Mouse (Mus musculus) neural tube, embryonic 12.5 days (tissue): Measurements from ENCODE around the gene Gm765. TPM values are rescaled to one million over a fixed set of nuclear protein-coding genes. Genes with fewer than 3 reads are reported as not detected.

ENCODE experiments used
- ATAC-seq: fragments of 200-750 bp; cut with Nextera tagmentation; 2 replicates; pipeline ENCODE4 v1.8.0; 2017; ENCODE audit warnings: low read depth, mild to moderate bottlenecking, moderate TSS enrichment, moderate library complexity; ENCODE audit not compliant: low FRiP score
- H3K27ac ChIP-seq: fragments of 300-500 bp; sonication (generic); 2 replicates; pipeline ENCODE4 v1.5.1; 2016
- H3K27me3 ChIP-seq: fragments of 300-500 bp; sonication (generic); replicated peaks from 2 replicates; pipeline ENCODE4 v1.6.1; 2016; ENCODE audit warnings: mild to moderate bottlenecking
- H3K36me3 ChIP-seq: fragments of 300-500 bp; sonication (generic); 2 replicates; pipeline ENCODE4 v1.6.1; 2016; ENCODE audit warnings: mild to moderate bottlenecking
- H3K4me1 ChIP-seq: fragments of 300-500 bp; sonication (generic); 2 replicates; pipeline ENCODE4 v1.6.1; 2016
- H3K4me2 ChIP-seq: fragments of 300-500 bp; sonication (generic); replicated peaks from 2 replicates; pipeline ENCODE4 v1.6.1; 2016; ENCODE audit warnings: mild to moderate bottlenecking
- H3K4me3 ChIP-seq: fragments of 300-500 bp; sonication (generic); 2 replicates; pipeline ENCODE4 v1.5.1; 2016
- H3K9ac ChIP-seq: fragments of 300-500 bp; sonication (generic); 2 replicates; pipeline ENCODE4 v1.6.1; 2016; ENCODE audit warnings: mild to moderate bottlenecking
- H3K9me3 ChIP-seq: fragments of 300-500 bp; sonication (generic); 2 replicates; pipeline ENCODE4 v1.6.1; 2016; ENCODE audit warnings: mild to moderate bottlenecking
- WGBS: fragments of 180-500 bp; shearing (Covaris S2); methylation state at CpG from one replicate; pipeline ENCODE4 v1.1.7; 2016; 5-methylcytosine and 5-hydroxymethylcytosine counted together
- polyA plus RNA-seq: library from polyadenylated mRNA; unstranded; fragments of >200 nt; fragmentation: Nextera tagmentation; extraction: Ambion mirVana; gene quantifications from 2 replicates; pipeline ENCODE4 v1.2.1, GENCODE M21; 2016

Gene Gm765
- polyA plus RNA-seq = 0.18 TPM in 1 of 2 replicates, not detected in the other

DNA sequence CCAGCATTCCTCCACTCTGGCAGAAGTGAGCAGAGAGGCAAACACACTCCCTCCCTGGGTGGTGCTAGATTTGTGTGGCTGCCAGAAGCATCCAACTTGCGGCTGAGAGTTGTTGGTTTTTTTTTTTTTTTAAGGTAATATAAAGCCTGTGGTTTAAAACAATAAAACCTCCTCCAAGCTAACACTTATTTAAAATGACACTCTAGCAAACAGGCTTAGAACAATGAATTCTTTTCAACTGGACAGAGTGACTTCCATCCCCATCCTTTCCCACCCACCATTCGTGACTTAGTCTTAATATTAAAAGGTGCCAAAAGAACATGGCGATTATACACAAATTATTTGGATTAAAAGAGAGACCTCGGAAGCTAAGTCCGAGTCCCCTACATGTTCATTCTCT is at the start of gene Gm765:
Gene Gm765 (minus strand): TSS at position 101 of the 400 bp plus-strand sequence.
- Histone ChIP-seq H3K9me3 (no peaks in the 10 kb centered on the region), H3K36me3 (no peaks in the 10 kb centered on the region), H3K9ac (no peak within 1 kb of the TSS), H3K4me2 (no peak within 1 kb of the TSS), H3K4me3 (no peak within 1 kb of the TSS), H3K27ac (no peak within 1 kb of the TSS), H3K27me3 (no peaks in the 10 kb centered on the region), H3K4me1 (no peaks in the 10 kb centered on the region)
- no peak for ATAC-seq
- 71% methylated on average over 5 of the region's 5 CpGs for WGBS

- Histone ChIP-seq H3K9me3 (no peaks in the 10 kb centered on the region), H3K27ac (no peak overlapping the region), H3K4me3 (no peak overlapping the region), H3K4me2 (no peak overlapping the region), H3K36me3 (no peaks in the 10 kb centered on the region), H3K9ac (no peak overlapping the region), H3K27me3 (no peaks in the 10 kb centered on the region), H3K4me1 (no peaks in the 10 kb centered on the region)
- ATAC-seq = no peak
- 80% methylated on average over 8 of the region's 8 CpGs for WGBS
These were observed 42.9 kb upstream of the Gm765 start for GRCm38 (mm10) chr6:98385487-98385886.

- Histone ChIP-seq H3K36me3 (no peaks in the 10 kb centered on the region), H3K4me2 (no peak overlapping the region), H3K4me1 (no peaks in the 10 kb centered on the region), H3K4me3 (no peak overlapping the region), H3K27ac (no peak overlapping the region), H3K9ac (no peak overlapping the region), H3K27me3 (no peaks in the 10 kb centered on the region), H3K9me3 (no peaks in the 10 kb centered on the region)
- ATAC-seq = no peak
- WGBS = 72% methylated on average over 8 of the region's 8 CpGs
These were observed 41.9 kb upstream of the Gm765 start for GRCm38 (mm10) chr6:98384431-98384830.

GRCm38 (mm10) chr6:98383411-98383810 is 40.9 kb upstream of the Gm765 start:
- ATAC-seq = no peak
- no peak overlapping the region for H3K9ac ChIP-seq
- no peak overlapping the region for H3K4me3 ChIP-seq
- no peaks in the 10 kb centered on the region for H3K9me3 ChIP-seq
- H3K4me2 ChIP-seq = no peak overlapping the region
- no peaks in the 10 kb centered on the region for H3K27me3 ChIP-seq
- no peaks in the 10 kb centered on the region for H3K4me1 ChIP-seq
- H3K36me3 ChIP-seq = no peaks in the 10 kb centered on the region
- H3K27ac ChIP-seq = no peak overlapping the region
- WGBS = 47% methylated on average over 6 of the region's 6 CpGs

DNA sequence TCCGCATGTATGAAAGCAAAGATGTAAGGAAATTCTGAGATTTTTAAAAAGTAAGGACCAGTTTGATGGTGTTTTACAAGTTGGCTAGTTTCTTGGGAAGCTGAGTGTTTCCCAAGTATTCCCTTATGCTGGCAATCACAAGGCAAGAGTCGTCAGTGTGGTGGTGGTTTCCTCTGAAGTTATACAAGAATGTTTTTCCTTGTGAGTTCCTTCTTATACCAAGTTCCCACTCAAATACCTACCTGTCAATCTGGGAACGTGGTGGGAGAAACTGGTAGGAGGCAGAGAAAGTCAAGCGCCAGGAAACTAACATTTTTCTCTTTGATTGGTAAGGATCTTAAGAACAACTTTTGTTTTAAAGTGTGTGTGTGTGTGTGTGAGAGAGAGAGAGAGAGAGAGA is 23.6 kb upstream of the Gm765 start:
- no peak for ATAC-seq
- Histone ChIP-seq H3K4me2 (no peak overlapping the region), H3K27me3 (no peaks in the 10 kb centered on the region), H3K4me3 (no peak overlapping the region), H3K4me1 (no peaks in the 10 kb centered on the region), H3K36me3 (no peaks in the 10 kb centered on the region), H3K27ac (no peak overlapping the region), H3K9ac (no peak overlapping the region), H3K9me3 (no peaks in the 10 kb centered on the region)
- WGBS = 88% methylated on average over 4 of the region's 4 CpGs

DNA sequence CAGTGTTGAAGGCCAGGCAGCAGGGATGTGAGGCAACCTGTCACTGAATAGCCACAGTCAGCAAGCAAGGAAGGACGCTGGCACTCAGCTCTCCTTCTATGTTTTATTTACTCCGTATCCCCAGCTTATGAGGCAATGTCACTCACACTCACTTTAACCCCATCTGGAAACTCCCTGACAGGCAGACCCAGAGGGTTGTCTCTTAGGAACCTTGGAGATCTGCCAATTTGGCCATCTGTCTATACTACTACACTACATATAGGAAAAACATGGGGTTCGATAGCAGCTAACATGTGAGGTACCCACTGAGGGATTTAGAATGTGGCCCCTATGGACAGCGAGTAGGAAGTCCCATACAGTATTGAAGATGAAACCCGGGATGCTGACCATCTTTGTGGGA is 12.7 kb upstream of the Gm765 start:
- 82% methylated on average over 5 of the region's 5 CpGs for WGBS
- H3K4me3 ChIP-seq = no peak overlapping the region
- H3K36me3 ChIP-seq = no peaks in the 10 kb centered on the region
- H3K4me2 ChIP-seq = no peak overlapping the region
- H3K9me3 ChIP-seq = no peaks in the 10 kb centered on the region
- no peak overlapping the region for H3K27ac ChIP-seq
- H3K9ac ChIP-seq = no peak overlapping the region
- no peak for ATAC-seq
- no peaks in the 10 kb centered on the region for H3K4me1 ChIP-seq
- H3K27me3 ChIP-seq = no peaks in the 10 kb centered on the region

- Histone ChIP-seq H3K27ac (no peak overlapping the region), H3K4me3 (no peak overlapping the region), H3K27me3 (no peaks in the 10 kb centered on the region), H3K4me2 (no peak overlapping the region), H3K9ac (no peak overlapping the region), H3K36me3 (no peaks in the 10 kb centered on the region), H3K9me3 (no peaks in the 10 kb centered on the region), H3K4me1 (no peaks in the 10 kb centered on the region)
- ATAC-seq = no peak
- 92% methylated on average over 3 of the region's 3 CpGs for WGBS
These were observed 10.7 kb upstream of the Gm765 start for GRCm38 (mm10) chr6:98353285-98353684.

- no peaks in the 10 kb centered on the region for H3K27me3 ChIP-seq
- no peaks in the 10 kb centered on the region for H3K36me3 ChIP-seq
- no peak overlapping the region for H3K4me2 ChIP-seq
- no peak overlapping the region for H3K9ac ChIP-seq
- ATAC-seq = no peak
- no peak overlapping the region for H3K27ac ChIP-seq
- WGBS = 88% methylated on average over 2 of the region's 2 CpGs
- no peak overlapping the region for H3K4me3 ChIP-seq
- H3K9me3 ChIP-seq = no peaks in the 10 kb centered on the region
- no peaks in the 10 kb centered on the region for H3K4me1 ChIP-seq
These were observed 9.8 kb downstream of the Gm765 start for GRCm38 (mm10) chr6:98332714-98333113.

DNA sequence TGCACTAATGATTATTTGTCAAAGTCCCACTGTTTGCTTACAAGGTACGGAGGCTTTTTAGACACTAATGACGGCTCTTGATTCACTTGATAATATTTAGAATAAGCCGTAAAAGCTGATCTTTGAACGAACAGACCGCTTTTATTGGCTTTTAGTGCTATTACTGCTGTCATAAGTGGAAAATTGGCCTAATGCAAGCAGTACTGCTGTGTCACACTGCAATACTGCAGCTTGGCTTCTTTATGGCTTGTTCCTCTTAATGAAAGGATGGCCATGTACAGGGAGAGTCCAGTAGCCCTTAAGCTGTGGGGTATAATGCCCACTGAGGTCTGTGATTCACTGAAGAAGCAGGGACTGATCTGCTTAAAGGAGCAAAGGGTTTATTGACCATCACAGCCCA is 30.9 kb downstream of the Gm765 start:
- ATAC-seq = no peak
- H3K27me3 ChIP-seq = no peaks in the 10 kb centered on the region
- no peak overlapping the region for H3K27ac ChIP-seq
- no peak overlapping the region for H3K4me3 ChIP-seq
- H3K9ac ChIP-seq = no peak overlapping the region
- H3K36me3 ChIP-seq = no peaks in the 10 kb centered on the region
- no peaks in the 10 kb centered on the region for H3K9me3 ChIP-seq
- H3K4me1 ChIP-seq = no peaks in the 10 kb centered on the region
- no peak overlapping the region for H3K4me2 ChIP-seq
- WGBS = 72% methylated on average over 5 of the region's 5 CpGs

DNA sequence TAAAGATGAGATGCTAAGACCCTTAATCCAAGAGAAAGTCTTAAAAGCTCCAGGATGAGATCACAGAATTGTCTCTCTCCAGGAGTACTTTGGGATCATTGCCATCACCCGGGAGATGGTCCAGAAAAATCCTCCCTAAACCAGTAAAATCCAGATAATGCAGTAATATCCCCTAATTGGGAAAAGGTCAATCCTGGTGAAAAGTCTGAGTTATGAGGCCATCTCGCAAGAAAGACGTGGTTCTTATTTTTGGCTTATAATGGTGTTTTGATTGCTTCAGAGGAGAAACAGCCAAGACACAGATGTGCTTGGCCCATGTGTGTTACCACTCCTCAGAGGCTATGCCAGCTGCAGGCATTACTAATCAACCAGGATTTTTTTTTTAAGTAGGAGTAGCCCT is 34.9 kb downstream of the Gm765 start:
- Histone ChIP-seq H3K9me3 (no peaks in the 10 kb centered on the region), H3K4me2 (no peak overlapping the region), H3K27ac (no peak overlapping the region), H3K27me3 (no peaks in the 10 kb centered on the region), H3K9ac (no peak overlapping the region), H3K4me3 (no peak overlapping the region), H3K36me3 (no peaks in the 10 kb centered on the region), H3K4me1 (no peaks in the 10 kb centered on the region)
- WGBS = 70% methylated on average over 3 of the region's 3 CpGs
- no peak for ATAC-seq

DNA sequence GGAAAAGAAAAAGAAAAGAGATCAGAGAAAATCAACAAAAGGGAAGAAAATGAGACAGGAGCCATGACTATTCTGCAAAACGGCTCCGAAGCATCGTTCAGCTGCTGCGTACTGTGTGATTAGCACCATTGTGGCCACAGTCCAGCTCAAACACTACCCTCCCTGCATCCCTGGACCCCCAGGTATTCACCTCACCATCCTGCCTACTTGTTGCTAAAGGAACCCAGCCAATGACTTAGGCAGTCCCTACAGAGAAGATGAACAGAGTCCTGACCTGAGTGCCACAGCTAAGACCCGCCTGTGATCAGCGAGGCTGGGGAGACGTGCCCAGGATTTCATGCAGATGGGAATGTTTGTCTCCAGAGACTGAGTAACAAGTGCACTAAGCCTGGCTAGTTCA is 35.4 kb downstream of the Gm765 start:
- no peaks in the 10 kb centered on the region for H3K4me1 ChIP-seq

GRCm38 (mm10) chr6:98292064-98292463 is 50.5 kb downstream of the Gm765 start:
- Histone ChIP-seq H3K4me3 (no peak overlapping the region), H3K27ac (no peak overlapping the region), H3K9me3 (no peaks in the 10 kb centered on the region), H3K27me3 (no peaks in the 10 kb centered on the region), H3K4me2 (no peak overlapping the region), H3K36me3 (no peaks in the 10 kb centered on the region), H3K9ac (no peak overlapping the region), H3K4me1 (no peaks in the 10 kb centered on the region)
- no peak for ATAC-seq
- WGBS = 88% methylated on average over 5 of the region's 5 CpGs

More for the DNA sequence above, 35.4 kb downstream of the Gm765 start:
- Histone ChIP-seq H3K9ac (no peak overlapping the region), H3K27ac (no peak overlapping the region), H3K27me3 (no peaks in the 10 kb centered on the region), H3K9me3 (no peaks in the 10 kb centered on the region), H3K36me3 (no peaks in the 10 kb centered on the region), H3K4me3 (no peak overlapping the region), H3K4me2 (no peak overlapping the region)
- ATAC-seq = no peak
- WGBS = 88% methylated on average over 7 of the region's 7 CpGs

DNA sequence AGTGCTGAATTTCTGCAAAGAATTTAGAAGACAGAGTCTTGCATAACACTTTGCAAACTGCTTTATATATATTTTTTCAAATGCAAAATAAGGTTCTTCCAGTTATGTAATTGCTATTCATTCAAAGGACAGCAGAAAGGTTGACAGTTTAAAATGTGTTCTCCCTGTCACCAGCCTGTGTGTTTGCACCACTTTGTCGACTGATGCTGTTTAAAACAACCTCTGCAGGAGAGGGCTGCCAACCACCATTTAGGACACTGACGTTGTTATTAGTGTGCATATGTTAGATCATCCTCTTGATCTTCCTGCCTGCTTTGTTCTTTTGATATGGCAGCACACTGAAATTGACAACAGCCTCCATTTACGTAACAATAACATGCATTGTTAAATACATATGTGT is 54.2 kb downstream of the Gm765 start:
- no peak overlapping the region for H3K9ac ChIP-seq
- H3K4me2 ChIP-seq = no peak overlapping the region
- no peaks in the 10 kb centered on the region for H3K4me1 ChIP-seq
- no peaks in the 10 kb centered on the region for H3K27me3 ChIP-seq
- 41% methylated on average over 3 of the region's 3 CpGs for WGBS
- H3K9me3 ChIP-seq = no peaks in the 10 kb centered on the region
- no peak for ATAC-seq
- H3K4me3 ChIP-seq = no peak overlapping the region
- no peak overlapping the region for H3K27ac ChIP-seq
- no peaks in the 10 kb centered on the region for H3K36me3 ChIP-seq
